Mouse (Mus musculus) Patski (cell line): ENCODE data around the gene Dop1b. TPM values are rescaled to one million over a fixed set of nuclear protein-coding genes. Genes with fewer than 3 reads are reported as not detected.
A peak's percentile ranks its signal among the peaks of the same experiment; 100 is the strongest.
"Not testable (repeated sequence)": the region's sequence is repeated elsewhere in the genome, so short reads cannot be mapped to it uniquely, and the experiment has no call there.

Source experiments
- ATAC-seq: fragments of 100-300 bp; one replicate; pipeline ENCODE4 v1.8.0; 2021
- CTCF ChIA-PET: fragments of 350-600 bp; sonication (Branson Sonifier 250); formaldehyde crosslinking; loops from one replicate; lab custom pipeline; 2022; ENCODE audit warnings: inconsistent platforms; lab: Charles Lee
- POLR2A ChIA-PET: fragments of 350-600 bp; sonication (Branson Sonifier 250); formaldehyde crosslinking; loops from one replicate; lab custom pipeline; 2022; ENCODE audit warnings: antibody characterized with exemption, inconsistent platforms; lab: Charles Lee
- DNase-seq: peaks from one replicate; pipeline ENCODE4 v3.0.0-alpha.2; 2011; ENCODE audit warnings: low read depth, low spot score
- H3K27me3 ChIP-seq: fragments of 371-371 bp; one replicate; pipeline ENCODE4 v1.5.1; 2021
- CTCF ChIP-seq: fragments of 100-300 bp; IDR thresholded peaks from one replicate; pipeline ENCODE4 v1.5.1; 2021
- in situ Hi-C: fragments of 300-500 bp; cut with MboI; formaldehyde crosslinking; loops from 3 replicates; pipeline ENCODE4 v1.11.1; 2018; ENCODE audit warnings: low pct_unique_long_range_greater_than_20kb, mixed read lengths
- polyA plus RNA-seq: library from polyadenylated mRNA; unstranded; gene quantifications from one replicate; pipeline ENCODE4 v1.2.3, GENCODE M21; 2021

Gene Dop1b
- polyA plus RNA-seq, 1 experiment from 2014 or later = 12.6 TPM

GRCm38 (mm10) chr16:93774658-93775057, 63.0 kb downstream of the Dop1b start:
- H3K27me3 ChIP-seq = no peaks in the 10 kb centered on the region
- in situ Hi-C loops = no loop called here
- POLR2A ChIA-PET = no interaction called here
- DNase-seq (no peak), ATAC-seq (no peak)
- TF ChIP-seq CTCF = no peak
- CTCF ChIA-PET = interaction anchor here (1.2 to 1.3 kb wide), 2 partner anchors 9 to 11 kb away, joined by 4 to 5 read pairs; no protein-coding TSS in a partner anchor

- DNase-seq = no peak
- no peak for ATAC-seq
Measured at GRCm38 (mm10) chr16:93776468-93776867, 64.8 kb downstream of the Dop1b start.

GRCm38 (mm10) chr16:93777247-93777999, 65.7 kb downstream of the Dop1b start:
- ChIA-PET CTCF (interaction anchor here (0.7 kb wide), 1 partner anchor 8 kb away, joined by 3 read pairs; no protein-coding TSS in a partner anchor), POLR2A (no interaction called here)
- TF ChIP-seq CTCF = no peak
- in situ Hi-C loops = no loop called here
- DNase-seq (no peak), ATAC-seq (no peak)
- no peaks in the 10 kb centered on the region for H3K27me3 ChIP-seq

More at GRCm38 (mm10) chr16:93776468-93776867, 64.8 kb downstream of the Dop1b start:
- ChIA-PET CTCF (interaction anchor here (1.1 kb wide), 1 partner anchor 89 kb away, joined by 3 read pairs; no protein-coding TSS in a partner anchor), POLR2A (no interaction called here)
- H3K27me3 ChIP-seq = no peaks in the 10 kb centered on the region
- TF ChIP-seq CTCF = no peak
- in situ Hi-C loops = no loop called here

GRCm38 (mm10) chr16:93778393-93778792, 66.7 kb downstream of the Dop1b start:
- in situ Hi-C loops = not testable (repeated sequence)

GRCm38 (mm10) chr16:93779554-93779953, 67.8 kb downstream of the Dop1b start:
- CTCF ChIA-PET = no interaction called here
- POLR2A ChIA-PET = no interaction called here
- no peak for TF ChIP-seq CTCF
- in situ Hi-C loops = no loop called here
- no peaks in the 10 kb centered on the region for H3K27me3 ChIP-seq
- ATAC-seq (no peak), DNase-seq (no peak)

More at GRCm38 (mm10) chr16:93778393-93778792, 66.7 kb downstream of the Dop1b start:
- H3K27me3 ChIP-seq, CTCF ChIA-PET, ATAC-seq, DNase-seq, POLR2A ChIA-PET: not testable (repeated sequence)

GRCm38 (mm10) chr16:93780660-93781479, 69.2 kb downstream of the Dop1b start:
- ATAC-seq (no peak), DNase-seq (no peak)
- no peaks in the 10 kb centered on the region for H3K27me3 ChIP-seq
- in situ Hi-C loops = loop anchor here (10.0 kb wide), 1 partner anchor 96 kb away; the partner anchor contains the start of gene Cbr3
- TF ChIP-seq CTCF = no peak
- CTCF ChIA-PET = no interaction called here
- POLR2A ChIA-PET = no interaction called here

GRCm38 (mm10) chr16:93784175-93784574, 72.5 kb downstream of the Dop1b start:
- H3K27me3 ChIP-seq = no peaks in the 10 kb centered on the region

GRCm38 (mm10) chr16:93785805-93786204, 74.1 kb downstream of the Dop1b start:
- no peak for TF ChIP-seq CTCF
- no peak for DNase-seq
- peak; percentile 26 for ATAC-seq
- POLR2A ChIA-PET = interaction anchor here (0.6 kb wide), 1 partner anchor 877 kb away, joined by 5 read pairs; no protein-coding TSS in a partner anchor
- no peaks in the 10 kb centered on the region for H3K27me3 ChIP-seq
- in situ Hi-C loops = loop anchor here (10.0 kb wide), 1 partner anchor 101 kb away; the partner anchor contains the start of gene Cbr3
- CTCF ChIA-PET = interaction anchor here (0.6 to 1.5 kb wide), 9 partner anchors 8 to 102 kb away, joined by 3 to 8 read pairs (median 4); partner anchors contain the start of gene Cbr3

More at GRCm38 (mm10) chr16:93784175-93784574, 72.5 kb downstream of the Dop1b start:
- CTCF ChIA-PET = interaction anchor here (1.1 to 1.2 kb wide), 2 partner anchors 9 to 98 kb away, joined by 3 to 4 read pairs; no protein-coding TSS in a partner anchor
- TF ChIP-seq CTCF = no peak
- in situ Hi-C loops = loop anchor here (10.0 kb wide), 1 partner anchor 99 kb away; the partner anchor contains the start of gene Cbr3
- DNase-seq = no peak
- ATAC-seq = no peak
- POLR2A ChIA-PET = no interaction called here

GRCm38 (mm10) chr16:93788388-93788787, 76.7 kb downstream of the Dop1b start:
- TF ChIP-seq CTCF = no peak
- no peaks in the 10 kb centered on the region for H3K27me3 ChIP-seq
- DNase-seq (no peak), ATAC-seq (no peak)
- in situ Hi-C loops = loop anchor here (10.0 kb wide), 1 partner anchor 104 kb away; the partner anchor contains the start of gene Cbr3
- ChIA-PET CTCF (no interaction called here), POLR2A (interaction anchor here (0.6 kb wide), 1 partner anchor 54 kb away, joined by 3 read pairs; no protein-coding TSS in a partner anchor)

GRCm38 (mm10) chr16:93788881-93789280, 77.2 kb downstream of the Dop1b start:
- POLR2A ChIA-PET = interaction anchor here (0.6 kb wide), 1 partner anchor 54 kb away, joined by 3 read pairs; no protein-coding TSS in a partner anchor
- ATAC-seq = no peak
- in situ Hi-C loops = loop anchor here (10.0 kb wide), 1 partner anchor 104 kb away; the partner anchor contains the start of gene Cbr3
- no peak for DNase-seq
- no peak for TF ChIP-seq CTCF
- H3K27me3 ChIP-seq = no peaks in the 10 kb centered on the region
- CTCF ChIA-PET = no interaction called here
